Mouse (Mus musculus) midbrain, postnatal 0 days (tissue): ENCODE data around the gene Mrtfa. TPM values are rescaled to one million over a fixed set of nuclear protein-coding genes. Genes with fewer than 3 reads are reported as not detected.

Source experiments
- ATAC-seq: fragments of 200-750 bp; cut with Nextera tagmentation; 2 replicates; pipeline ENCODE4 v1.8.0; 2017; ENCODE audit warnings: moderate number of reproducible peaks, mild to moderate bottlenecking, moderate TSS enrichment, moderate library complexity; ENCODE audit not compliant: low FRiP score
- DNase-seq: peaks from one replicate; pipeline ENCODE4 v3.0.0-alpha.2; 2015; ENCODE audit warnings: low spot score
- H3K27ac ChIP-seq: fragments of 300-500 bp; sonication (generic); 2 replicates; pipeline ENCODE4 v1.5.1; 2014; ENCODE audit warnings: low read depth, mild to moderate bottlenecking, low read length, mixed read lengths
- H3K27me3 ChIP-seq: fragments of 300-500 bp; sonication (generic); 2 replicates; pipeline ENCODE4 v1.6.1; 2014; ENCODE audit warnings: low read length, control low read depth, mixed read lengths; ENCODE audit not compliant: insufficient read depth
- H3K36me3 ChIP-seq: fragments of 300-500 bp; sonication (generic); 2 replicates; pipeline ENCODE4 v1.6.1; 2014; ENCODE audit warnings: low read length, control low read depth, mixed read lengths; ENCODE audit not compliant: insufficient read depth
- H3K4me1 ChIP-seq: fragments of 300-500 bp; sonication (generic); 2 replicates; pipeline ENCODE4 v1.6.1; 2014; ENCODE audit warnings: mild to moderate bottlenecking, control low read depth, antibody characterized with exemption, low read length, mixed read lengths; ENCODE audit not compliant: insufficient read depth
- H3K4me2 ChIP-seq: fragments of 300-500 bp; sonication (generic); 2 replicates; pipeline ENCODE4 v1.6.1; 2014; ENCODE audit warnings: low read depth, mild to moderate bottlenecking, low read length, mixed read lengths; ENCODE audit not compliant: poor library complexity, severe bottlenecking
- H3K4me3 ChIP-seq: fragments of 300-500 bp; sonication (generic); 2 replicates; pipeline ENCODE4 v1.5.1; 2014; ENCODE audit warnings: low read depth, mild to moderate bottlenecking, low read length, moderate library complexity
- H3K9ac ChIP-seq: fragments of 300-500 bp; sonication (generic); replicated peaks from 2 replicates; pipeline ENCODE4 v1.6.1; 2014; ENCODE audit warnings: mild to moderate bottlenecking, low read length, moderate library complexity, mixed read lengths; ENCODE audit not compliant: poor library complexity, severe bottlenecking
- H3K9me3 ChIP-seq: fragments of 300-500 bp; sonication (generic); 2 replicates; pipeline ENCODE4 v1.6.1; 2016; ENCODE audit warnings: low read length, control low read depth
- CTCF ChIP-seq: IDR thresholded peaks from 2 replicates; pipeline ENCODE4 v1.5.1; 2016; ENCODE audit warnings: antibody characterized with exemption, mild to moderate bottlenecking
- WGBS: fragments of 180-500 bp; shearing (Covaris S2); extraction: QIAGEN DNeasy Blood & Tissue Kit; methylation state at CpG from one replicate; pipeline ENCODE4 v1.1.7; 2014; 5-methylcytosine and 5-hydroxymethylcytosine counted together
- polyA plus RNA-seq: library from polyadenylated mRNA; unstranded; fragments of >200 nt; fragmentation: Nextera tagmentation; extraction: Ambion mirVana; gene quantifications from 2 replicates; pipeline ENCODE4 v1.2.1, GENCODE M21; 2015
- total RNA-seq: library from RNA; depleted of rRNA; stranded (reverse); fragments of >200 nt; gene quantifications from 2 replicates; pipeline ENCODE4 v1.2.3, GENCODE M21; 2014; rRNA removed

The Mrtfa gene
- total RNA-seq (32.1 and 44.1 TPM in 2 replicates), polyA plus RNA-seq (20.8 and 22.6 TPM in 2 replicates)

DNA sequence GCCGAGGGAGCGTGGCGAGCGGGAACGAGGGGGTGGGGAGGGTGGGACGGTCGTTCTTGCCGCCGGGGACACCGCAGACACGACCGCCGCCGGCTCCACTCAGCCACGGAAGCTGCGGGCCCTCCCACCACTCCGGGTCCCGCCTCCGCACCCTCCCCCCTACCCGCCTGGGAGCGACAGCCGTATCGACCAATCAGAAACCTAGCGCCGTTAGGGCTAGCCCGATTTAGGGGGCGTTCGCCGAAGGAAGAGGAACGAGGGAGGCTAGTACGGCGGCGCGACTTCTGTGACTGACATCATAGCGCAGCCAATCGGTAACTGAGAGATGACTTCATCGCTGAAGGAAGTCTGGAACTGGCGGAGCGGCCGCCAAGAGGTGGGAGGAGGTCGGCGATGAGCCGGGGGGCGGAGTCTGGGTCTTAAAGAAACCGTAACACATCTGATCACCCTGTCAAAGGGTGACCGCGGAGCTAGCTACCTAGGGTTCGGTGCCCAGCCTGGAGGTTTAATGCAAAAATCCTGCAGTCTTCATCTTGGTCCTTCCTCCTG lies at the start of gene Mrtfa:
Gene Mrtfa (minus strand): TSS at position 128 of the 549 bp plus-strand sequence.
- Histone ChIP-seq H3K4me2 (peak within 1 kb of the TSS; percentile 74), H3K27me3 (no peaks in the 10 kb centered on the region), H3K4me1 (no peaks in the 10 kb centered on the region), H3K9me3 (no peaks in the 10 kb centered on the region), H3K36me3 (no peaks in the 10 kb centered on the region), H3K27ac (peak within 1 kb of the TSS; percentile 80), H3K9ac (peak within 1 kb of the TSS; percentile 90), H3K4me3 (peak within 1 kb of the TSS; percentile 99)
- TF ChIP-seq CTCF, result peak; percentile 18
- ATAC-seq (peak; percentile 100), DNase-seq (peak; percentile 100)
- WGBS, result under 1% methylated on average over 46 of the region's 48 CpGs

DNA sequence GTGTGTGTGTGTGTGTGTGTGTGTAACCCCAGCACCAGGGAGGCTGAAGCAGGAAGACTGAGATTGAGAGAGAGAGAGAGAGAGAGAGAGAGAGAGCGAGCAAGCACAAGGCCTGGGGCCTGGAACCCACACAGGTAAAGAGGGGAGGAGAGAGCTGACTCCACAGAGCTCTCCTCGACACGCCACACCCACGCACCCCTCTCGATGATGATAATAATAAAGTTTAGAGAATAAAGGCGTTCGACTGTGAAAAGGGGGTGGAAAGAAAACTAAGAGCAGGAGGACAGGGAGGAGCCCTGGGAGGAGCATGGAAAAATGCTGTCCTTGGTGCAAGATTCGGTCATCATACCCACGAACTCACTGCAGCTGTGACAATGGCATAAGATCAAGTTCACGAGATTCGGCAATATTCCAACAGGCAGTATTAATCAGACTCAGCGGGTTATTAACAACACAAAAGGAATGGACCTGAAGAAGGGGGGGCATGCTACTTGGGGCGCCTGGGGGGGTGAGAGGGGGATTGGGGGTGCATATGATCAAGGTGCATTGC lies 49.3 kb upstream of the Mrtfa start:
- Histone ChIP-seq H3K4me1 (no peaks in the 10 kb centered on the region; the same call in 1 of the 2 replicates), H3K27me3 (no peaks in the 10 kb centered on the region)
- 72% methylated on average over 13 of the region's 13 CpGs for WGBS

DNA sequence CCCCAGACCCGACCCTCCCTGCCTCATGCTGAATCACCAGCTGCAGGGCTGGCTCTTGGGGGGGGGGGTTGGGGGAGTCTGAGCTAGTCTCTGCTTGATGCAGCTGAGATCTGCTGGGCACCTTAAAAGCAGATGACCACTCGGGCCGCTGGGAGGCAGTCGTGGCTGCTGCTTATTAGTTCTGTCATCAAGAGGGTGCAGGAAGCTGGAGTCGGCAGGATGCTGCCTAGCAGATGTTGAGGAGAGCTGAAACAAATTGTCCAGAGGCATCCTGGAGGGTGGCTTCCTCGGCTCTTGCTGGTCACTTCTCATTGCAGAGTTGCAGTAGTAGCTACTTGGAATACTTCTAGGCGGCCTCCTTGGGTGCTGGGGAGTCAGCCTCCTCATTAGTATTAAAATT lies 48.7 kb upstream of the Mrtfa start:
- H3K4me3 ChIP-seq, result no peak overlapping the region
- H3K27me3 ChIP-seq, result no peaks in the 10 kb centered on the region
- DNase-seq, result peak; percentile 58
- 27% methylated on average over 7 of the region's 7 CpGs for WGBS
- no peaks in the 10 kb centered on the region for H3K9me3 ChIP-seq
- ATAC-seq, result no peak
- no peak overlapping the region for H3K4me2 ChIP-seq
- peak; percentile 63 for TF ChIP-seq CTCF
- no peak overlapping the region for H3K27ac ChIP-seq
- no peaks in the 10 kb centered on the region; the same call in 1 of the 2 replicates for H3K4me1 ChIP-seq
- no peak overlapping the region for H3K9ac ChIP-seq
- no peaks in the 10 kb centered on the region for H3K36me3 ChIP-seq

More for the DNA sequence above, 49.3 kb upstream of the Mrtfa start:
- ATAC-seq, result no peak
- Histone ChIP-seq H3K27ac (no peak overlapping the region), H3K9me3 (no peaks in the 10 kb centered on the region), H3K4me2 (no peak overlapping the region), H3K9ac (no peak overlapping the region), H3K36me3 (no peaks in the 10 kb centered on the region), H3K4me3 (no peak overlapping the region)
- no peak for DNase-seq
- TF ChIP-seq CTCF, result no peak

DNA sequence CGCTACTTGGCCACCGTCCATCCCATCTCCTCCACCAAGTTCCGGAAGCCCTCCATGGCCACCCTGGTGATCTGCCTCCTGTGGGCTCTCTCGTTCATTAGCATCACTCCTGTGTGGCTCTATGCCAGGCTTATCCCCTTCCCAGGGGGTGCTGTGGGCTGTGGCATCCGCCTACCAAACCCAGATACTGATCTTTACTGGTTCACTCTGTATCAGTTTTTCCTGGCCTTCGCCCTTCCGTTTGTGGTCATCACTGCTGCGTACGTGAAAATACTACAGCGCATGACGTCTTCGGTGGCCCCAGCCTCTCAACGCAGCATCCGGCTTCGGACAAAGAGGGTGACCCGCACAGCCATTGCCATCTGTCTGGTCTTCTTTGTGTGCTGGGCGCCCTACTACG lies 46.9 kb upstream of the Mrtfa start:
- Histone ChIP-seq H3K4me3 (no peak overlapping the region), H3K27me3 (no peaks in the 10 kb centered on the region), H3K9ac (no peak overlapping the region), H3K36me3 (no peaks in the 10 kb centered on the region), H3K4me2 (0 out of 2 replicates have a peak overlapping the region, but pooled peaks have one; percentile 61), H3K27ac (no peak overlapping the region), H3K9me3 (no peaks in the 10 kb centered on the region), H3K4me1 (no peaks in the 10 kb centered on the region; the same call in 1 of the 2 replicates)
- DNase-seq (no peak), ATAC-seq (no peak)
- 94% methylated on average over 18 of the region's 18 CpGs for WGBS
- TF ChIP-seq CTCF, result no peak

DNA sequence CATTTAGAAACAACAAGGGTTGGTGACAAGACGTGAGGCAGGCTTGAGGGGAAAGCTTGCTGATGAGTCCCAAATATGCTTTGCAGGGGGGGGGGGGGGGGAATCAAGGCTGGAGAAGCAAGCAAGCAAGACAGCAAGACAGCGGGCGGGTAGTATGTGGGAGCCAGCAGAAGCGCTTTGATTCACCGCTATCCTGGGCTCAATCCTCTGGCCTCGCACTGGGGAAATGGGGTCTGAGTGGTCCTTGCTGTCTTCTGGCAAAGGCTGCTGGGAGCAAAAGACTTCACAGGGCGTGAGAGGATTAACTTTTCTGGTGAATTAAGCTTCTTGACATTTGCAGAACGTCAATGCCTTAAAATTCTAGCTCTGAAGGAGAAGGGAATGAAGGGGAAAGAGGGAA lies 45.5 kb upstream of the Mrtfa start:
- no peak for DNase-seq
- Histone ChIP-seq H3K27ac (peak overlapping the region; percentile 63), H3K27me3 (no peaks in the 10 kb centered on the region), H3K9me3 (no peaks in the 10 kb centered on the region), H3K4me2 (peak overlapping the region; percentile 61), H3K4me3 (peak overlapping the region; percentile 56), H3K4me1 (no peaks in the 10 kb centered on the region; the same call in 1 of the 2 replicates), H3K36me3 (no peaks in the 10 kb centered on the region), H3K9ac (peak overlapping the region; percentile 61)
- no peak for TF ChIP-seq CTCF
- no peak for ATAC-seq
- WGBS, result 0% methylated on average over 8 of the region's 8 CpGs
